25 mouse cellular contexts compared by ENCODE assay signal in the genomic region with DNA sequence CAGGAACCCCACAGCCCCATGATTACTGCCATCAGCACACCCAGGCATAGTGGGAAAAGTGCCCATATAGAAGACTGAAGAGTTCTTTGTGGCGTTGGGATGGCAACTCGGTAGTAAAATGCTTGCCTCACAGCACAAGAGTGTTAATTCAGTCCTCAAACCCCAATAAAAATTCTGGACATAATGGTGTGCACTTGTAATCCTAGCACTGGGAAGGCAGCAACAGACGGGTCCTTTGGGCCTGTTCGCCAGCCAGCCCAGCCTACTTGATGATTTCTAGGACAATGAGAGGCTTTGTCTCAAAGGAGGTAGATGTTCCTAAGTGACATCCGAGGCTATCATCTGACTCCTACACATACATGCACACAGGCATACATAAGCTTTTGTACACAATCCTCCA. TPM values are rescaled to one million over a fixed set of nuclear protein-coding genes. Genes with fewer than 3 reads are reported as not detected.
DNase-seq lines count a peak whose midpoint lies in the region; ATAC-seq lines count a peak whose summit lies in the region.
"Had no signal": no experiment of that assay in that cellular context is flagged by ENCODE, and none has a peak within 500 bp of the region (broad histone marks: within the 10 kb centered on the region; RNA-seq: fewer than 3 reads in every experiment).

No protein-coding gene starts in this region.

- H3K4me1 ChIP-seq in forebrain, embryonic 16.5 days (replicated peaks; ENCODE audit: control insufficient read depth, insufficient read depth, low read length) = no peaks in the 10 kb centered on the region
- no peaks in the 10 kb centered on the region for H3K4me1 ChIP-seq in forebrain, embryonic 13.5 days
- no peaks in the 10 kb centered on the region for H3K4me1 ChIP-seq in limb, embryonic 13.5 days
- H3K4me1 ChIP-seq in limb, embryonic 10.5 days = no peaks in the 10 kb centered on the region
- no peaks in the 10 kb centered on the region for H3K4me1 ChIP-seq in neural tube, embryonic 15.5 days
- no peaks in the 10 kb centered on the region for H3K4me1 ChIP-seq in embryonic facial prominence, embryonic 10.5 days
- H3K4me1 ChIP-seq: embryonic facial prominence, embryonic 13.5 days; forebrain, embryonic 12.5 days; heart, embryonic 12.5 days; hindbrain, embryonic 10.5 days; hindbrain, embryonic 15.5 days had no signal

- no peaks in the 10 kb centered on the region for H3K36me3 ChIP-seq in forebrain, embryonic 16.5 days (ENCODE audit: control insufficient read depth, insufficient read depth)
- H3K36me3 ChIP-seq in forebrain, embryonic 13.5 days (ENCODE audit: poor library complexity, severe bottlenecking) = no peaks in the 10 kb centered on the region
- no peaks in the 10 kb centered on the region for H3K36me3 ChIP-seq in limb, embryonic 13.5 days
- no peaks in the 10 kb centered on the region for H3K36me3 ChIP-seq in limb, embryonic 10.5 days
- H3K36me3 ChIP-seq in neural tube, embryonic 15.5 days = no peaks in the 10 kb centered on the region
- no peaks in the 10 kb centered on the region for H3K36me3 ChIP-seq in embryonic facial prominence, embryonic 10.5 days (replicated peaks)
- H3K36me3 ChIP-seq: embryonic facial prominence, embryonic 13.5 days; forebrain, embryonic 12.5 days; G1E; heart, embryonic 12.5 days; hindbrain, embryonic 10.5 days; hindbrain, embryonic 15.5 days had no signal

- H3K4me3 ChIP-seq in forebrain, embryonic 16.5 days (replicated peaks; ENCODE audit: low read length) = no peak overlapping the region
- H3K4me3 ChIP-seq in forebrain, embryonic 13.5 days = no peak overlapping the region
- H3K4me3 ChIP-seq in limb, embryonic 13.5 days = no peak overlapping the region
- no peak overlapping the region for H3K4me3 ChIP-seq in limb, embryonic 10.5 days
- H3K4me3 ChIP-seq in neural tube, embryonic 15.5 days (replicated peaks) = no peak overlapping the region
- H3K4me3 ChIP-seq in embryonic facial prominence, embryonic 10.5 days = no peak overlapping the region
- H3K4me3 ChIP-seq: embryonic facial prominence, embryonic 13.5 days; forebrain, embryonic 12.5 days; heart, embryonic 12.5 days; hindbrain, embryonic 10.5 days; hindbrain, embryonic 15.5 days had no signal

- H3K4me2 ChIP-seq in forebrain, embryonic 16.5 days (ENCODE audit: low read length) = no peak overlapping the region
- no peak overlapping the region for H3K4me2 ChIP-seq in forebrain, embryonic 13.5 days
- no peak overlapping the region for H3K4me2 ChIP-seq in limb, embryonic 13.5 days (replicated peaks)
- H3K4me2 ChIP-seq in neural tube, embryonic 15.5 days = no peak overlapping the region
- H3K4me2 ChIP-seq: embryonic facial prominence, embryonic 13.5 days; forebrain, embryonic 12.5 days; heart, embryonic 12.5 days; hindbrain, embryonic 15.5 days had no signal

- H3K27ac ChIP-seq in forebrain, embryonic 16.5 days (ENCODE audit: low read length) = no peak overlapping the region
- no peak overlapping the region for H3K27ac ChIP-seq in forebrain, embryonic 13.5 days
- no peak overlapping the region for H3K27ac ChIP-seq in limb, embryonic 13.5 days
- H3K27ac ChIP-seq in limb, embryonic 10.5 days = no peak overlapping the region
- no peak overlapping the region for H3K27ac ChIP-seq in neural tube, embryonic 15.5 days (replicated peaks)
- H3K27ac ChIP-seq in embryonic facial prominence, embryonic 10.5 days (replicated peaks) = no peak overlapping the region
- H3K27ac ChIP-seq: embryonic facial prominence, embryonic 13.5 days; forebrain, embryonic 12.5 days; hindbrain, embryonic 10.5 days; hindbrain, embryonic 15.5 days had no signal

- no peak overlapping the region for H3K9ac ChIP-seq in forebrain, embryonic 16.5 days (replicated peaks; ENCODE audit: low read depth, low read length)
- no peak overlapping the region for H3K9ac ChIP-seq in forebrain, embryonic 13.5 days
- H3K9ac ChIP-seq in limb, embryonic 13.5 days = no peak overlapping the region
- no peak overlapping the region for H3K9ac ChIP-seq in neural tube, embryonic 15.5 days (replicated peaks)
- H3K9ac ChIP-seq: embryonic facial prominence, embryonic 13.5 days; forebrain, embryonic 12.5 days; heart, embryonic 12.5 days; hindbrain, embryonic 15.5 days had no signal

- H3K9me3 ChIP-seq in forebrain, embryonic 16.5 days (ENCODE audit: control insufficient read depth, low read length) = no peaks in the 10 kb centered on the region
- no peaks in the 10 kb centered on the region for H3K9me3 ChIP-seq in forebrain, embryonic 13.5 days (replicated peaks)
- H3K9me3 ChIP-seq in limb, embryonic 13.5 days = no peaks in the 10 kb centered on the region
- H3K9me3 ChIP-seq in limb, embryonic 10.5 days (replicated peaks) = no peaks in the 10 kb centered on the region
- H3K9me3 ChIP-seq in neural tube, embryonic 15.5 days (replicated peaks) = no peaks in the 10 kb centered on the region
- no peaks in the 10 kb centered on the region for H3K9me3 ChIP-seq in embryonic facial prominence, embryonic 10.5 days
- H3K9me3 ChIP-seq: embryonic facial prominence, embryonic 13.5 days; forebrain, embryonic 12.5 days; hindbrain, embryonic 10.5 days; hindbrain, embryonic 15.5 days had no signal

- DNase-seq in limb, embryonic 10.5 days (ENCODE audit: low spot score) = no peak
- DNase-seq in brain, adult 2 months (ENCODE audit: low read depth, low spot score) = peak; percentile 17
- DNase-seq in embryonic facial prominence, embryonic 10.5 days (ENCODE audit: low spot score) = no peak
- DNase-seq: adrenal gland, adult 8-10 months; adrenal gland, postnatal 36 days; B cell, adult 2 months; cerebellum, adult 11-12 months; cerebellum, adult 9-10 months; cerebellum, postnatal 25 days; gastrocnemius, postnatal 25 days had no signal

- WGBS in forebrain, embryonic 16.5 days = 66% methylated on average over 5 of the region's 5 CpGs
- WGBS in forebrain, embryonic 13.5 days = 83% methylated on average over 5 of the region's 5 CpGs
- WGBS in limb, embryonic 13.5 days = 60% methylated on average over 5 of the region's 5 CpGs
- 89% methylated on average over 5 of the region's 5 CpGs for WGBS in limb, embryonic 10.5 days
- WGBS in neural tube, embryonic 15.5 days = 42% methylated on average over 5 of the region's 5 CpGs
- WGBS in embryonic facial prominence, embryonic 10.5 days = 75% methylated on average over 5 of the region's 5 CpGs

- no peaks in the 10 kb centered on the region for H3K27me3 ChIP-seq in forebrain, embryonic 16.5 days (replicated peaks; ENCODE audit: control insufficient read depth, insufficient read depth, low read length)
- no peaks in the 10 kb centered on the region for H3K27me3 ChIP-seq in forebrain, embryonic 13.5 days
- H3K27me3 ChIP-seq in limb, embryonic 13.5 days = no peaks in the 10 kb centered on the region
- H3K27me3 ChIP-seq in limb, embryonic 10.5 days (ENCODE audit: low read depth, poor library complexity, severe bottlenecking) = no peaks in the 10 kb centered on the region
- H3K27me3 ChIP-seq in neural tube, embryonic 15.5 days (replicated peaks) = no peaks in the 10 kb centered on the region
- no peaks in the 10 kb centered on the region for H3K27me3 ChIP-seq in embryonic facial prominence, embryonic 10.5 days (replicated peaks; ENCODE audit: low read depth, poor library complexity, severe bottlenecking)
- H3K27me3 ChIP-seq: embryonic facial prominence, embryonic 13.5 days; forebrain, embryonic 12.5 days; heart, embryonic 12.5 days; hindbrain, embryonic 15.5 days had no signal

- ATAC-seq in forebrain, embryonic 16.5 days = peak; percentile 26; the same call in 1 of the 2 replicates
- ATAC-seq in forebrain, embryonic 13.5 days = no peak
- ATAC-seq in limb, embryonic 13.5 days (ENCODE audit: low FRiP score, low read depth) = 0 out of 2 replicates have a peak, but pooled peaks have one; percentile 8
- ATAC-seq in neural tube, embryonic 15.5 days (ENCODE audit: low FRiP score) = peak; percentile 41; the same call in 1 of the 2 replicates
- ATAC-seq: CD4-positive, CD25-positive, alpha-beta regulatory T cell, adult 4 months; inflammation-experienced regulatory T-cells, adult 6 months had no signal

RNA-seq across cellular contexts. Expression of a gene that starts 57.0 kb away (rescaled TPM):
- polyA plus RNA-seq in forebrain, embryonic 16.5 days (2015; fragmentation: Nextera tagmentation; extraction: Ambion mirVana) = 0.11 TPM in 1 of 2 replicates, not detected in the other
- not detected in 2 replicates for polyA plus RNA-seq in forebrain, embryonic 13.5 days (2015; fragmentation: Nextera tagmentation; extraction: Ambion mirVana)
- not detected in 2 replicates for polyA plus RNA-seq in limb, embryonic 13.5 days (2015; fragmentation: Nextera tagmentation; extraction: Ambion mirVana)
- not detected in 2 replicates for polyA plus RNA-seq in limb, embryonic 10.5 days (2016; fragmentation: Nextera tagmentation; extraction: Ambion mirVana)
- 0.15 TPM in 1 of 2 replicates, not detected in the other for polyA plus RNA-seq in neural tube, embryonic 15.5 days (2015; fragmentation: Nextera tagmentation; extraction: Ambion mirVana)
- polyA plus RNA-seq in embryonic facial prominence, embryonic 10.5 days (2016; fragmentation: Nextera tagmentation; extraction: Ambion mirVana) = not detected in 2 replicates
- polyA plus RNA-seq: cortical plate, adult 2 months; embryonic facial prominence, embryonic 13.5 days; frontal cortex, adult 2 months; G1E; heart, embryonic 12.5 days; heart, embryonic 16.5 days; hindbrain, embryonic 10.5 days; hindbrain, embryonic 15.5 days; inflammation-experienced regulatory T-cells, adult 6 months had no signal
